Mouse (Mus musculus): ENCODE results near the gene Cfap44. TPM values are rescaled to one million over a fixed set of nuclear protein-coding genes. Genes with fewer than 3 reads are reported as not detected.

Cfap44 gene
- polyA plus RNA-seq, 1 experiment from 2014 or later, result 4.7 TPM

GRCm38 (mm10) chr16:44528955-44529354 is 134.4 kb downstream of the Cfap44 start:
- H3K36me3 ChIP-seq (ENCODE audit: insufficient read depth, low read length), result no peaks in the 10 kb centered on the region
- H3K9me3 ChIP-seq (ENCODE audit: low read length), result no peaks in the 10 kb centered on the region
- TF ChIP-seq CTCF (IDR thresholded peaks at IDR 0.05), result no peak
- no peak for TF ChIP-seq EP300 (IDR thresholded peaks at IDR 0.05)
- H3K4me2 ChIP-seq (replicated peaks; ENCODE audit: low read depth, low read length), result no peak overlapping the region
- H3K4me1 ChIP-seq (ENCODE audit: insufficient read depth, low read depth, low read length), result peaks cover 8% of the 10 kb centered on the region
- no peak overlapping the region for H3K27ac ChIP-seq (ENCODE audit: low read length)
- H3K9ac ChIP-seq (replicated peaks; ENCODE audit: low read depth), result no peak overlapping the region
- ATAC-seq (no peak), DNase-seq (ENCODE audit: low spot score) (no peak)
- WGBS, result 87% methylated on average over 7 of the region's 7 CpGs
- H3K4me3 ChIP-seq (ENCODE audit: low read depth, low read length), result no peak overlapping the region
- no peaks in the 10 kb centered on the region for H3K27me3 ChIP-seq (replicated peaks; ENCODE audit: insufficient read depth, low read length)

- H3K4me2 ChIP-seq (replicated peaks; ENCODE audit: low read depth, low read length), result no peak overlapping the region
- no peak overlapping the region for H3K4me3 ChIP-seq (ENCODE audit: low read depth, low read length)
- no peaks in the 10 kb centered on the region for H3K36me3 ChIP-seq (ENCODE audit: insufficient read depth, low read length)
- TF ChIP-seq CTCF (IDR thresholded peaks at IDR 0.05) (no peak), EP300 (IDR thresholded peaks at IDR 0.05) (no peak)
- no peak overlapping the region for H3K9ac ChIP-seq (replicated peaks; ENCODE audit: low read depth)
- peaks cover 8% of the 10 kb centered on the region for H3K4me1 ChIP-seq (ENCODE audit: insufficient read depth, low read depth, low read length)
- ATAC-seq, result no peak
- no peak for DNase-seq (ENCODE audit: low spot score)
- H3K27me3 ChIP-seq (replicated peaks; ENCODE audit: insufficient read depth, low read length), result no peaks in the 10 kb centered on the region
- H3K27ac ChIP-seq (ENCODE audit: low read length), result no peak overlapping the region
- WGBS, result 48% methylated on average over 8 of the region's 8 CpGs
- no peaks in the 10 kb centered on the region for H3K9me3 ChIP-seq (ENCODE audit: low read length)
Observed at GRCm38 (mm10) chr16:44529691-44530090, 135.1 kb downstream of the Cfap44 start.

GRCm38 (mm10) chr16:44530191-44530590 is 135.6 kb downstream of the Cfap44 start:
- ATAC-seq (no peak), DNase-seq (ENCODE audit: low spot score) (no peak)
- WGBS, result 33% methylated on average over 9 of the region's 9 CpGs
- no peaks in the 10 kb centered on the region for H3K27me3 ChIP-seq (replicated peaks; ENCODE audit: insufficient read depth, low read length)
- no peaks in the 10 kb centered on the region for H3K36me3 ChIP-seq (ENCODE audit: insufficient read depth, low read length)
- no peak for TF ChIP-seq EP300 (IDR thresholded peaks at IDR 0.05)
- no peak for TF ChIP-seq CTCF (IDR thresholded peaks at IDR 0.05)
- H3K9me3 ChIP-seq (ENCODE audit: low read length), result no peaks in the 10 kb centered on the region
- peaks cover 8% of the 10 kb centered on the region for H3K4me1 ChIP-seq (ENCODE audit: insufficient read depth, low read depth, low read length)
- no peak overlapping the region for H3K9ac ChIP-seq (replicated peaks; ENCODE audit: low read depth)
- H3K4me2 ChIP-seq (replicated peaks; ENCODE audit: low read depth, low read length), result no peak overlapping the region; the same call in 1 of the 2 replicates
- H3K27ac ChIP-seq (ENCODE audit: low read length), result no peak overlapping the region
- H3K4me3 ChIP-seq (ENCODE audit: low read depth, low read length), result no peak overlapping the region

- ATAC-seq (peak; percentile 49; the same call in 1 of the 2 replicates), DNase-seq (ENCODE audit: low spot score) (peak; percentile 36)
- peak overlapping the region; percentile 30 for H3K4me2 ChIP-seq (replicated peaks; ENCODE audit: low read depth, low read length)
- WGBS, result 8% methylated on average over 7 of the region's 7 CpGs
- no peak for TF ChIP-seq CTCF (IDR thresholded peaks at IDR 0.05)
- no peak for TF ChIP-seq EP300 (IDR thresholded peaks at IDR 0.05)
- H3K4me3 ChIP-seq (ENCODE audit: low read depth, low read length), result no peak overlapping the region
- H3K27ac ChIP-seq (ENCODE audit: low read length), result no peak overlapping the region
- peaks cover 8% of the 10 kb centered on the region for H3K4me1 ChIP-seq (ENCODE audit: insufficient read depth, low read depth, low read length)
- H3K9me3 ChIP-seq (ENCODE audit: low read length), result no peaks in the 10 kb centered on the region
- H3K36me3 ChIP-seq (ENCODE audit: insufficient read depth, low read length), result no peaks in the 10 kb centered on the region
- no peaks in the 10 kb centered on the region for H3K27me3 ChIP-seq (replicated peaks; ENCODE audit: insufficient read depth, low read length)
- H3K9ac ChIP-seq (replicated peaks; ENCODE audit: low read depth), result no peak overlapping the region
Observed at GRCm38 (mm10) chr16:44530829-44531228, 136.2 kb downstream of the Cfap44 start.

- no peak overlapping the region for H3K27ac ChIP-seq (ENCODE audit: low read length)
- TF ChIP-seq CTCF (IDR thresholded peaks at IDR 0.05) (no peak), EP300 (IDR thresholded peaks at IDR 0.05) (no peak)
- no peak for ATAC-seq
- H3K36me3 ChIP-seq (ENCODE audit: insufficient read depth, low read length), result no peaks in the 10 kb centered on the region
- no peaks in the 10 kb centered on the region for H3K27me3 ChIP-seq (replicated peaks; ENCODE audit: insufficient read depth, low read length)
- H3K4me1 ChIP-seq (ENCODE audit: insufficient read depth, low read depth, low read length), result peaks cover 8% of the 10 kb centered on the region
- H3K4me3 ChIP-seq (ENCODE audit: low read depth, low read length), result no peak overlapping the region
- 58% methylated on average over 12 of the region's 12 CpGs for WGBS
- H3K9ac ChIP-seq (replicated peaks; ENCODE audit: low read depth), result no peak overlapping the region
- no peak for DNase-seq (ENCODE audit: low spot score)
- no peaks in the 10 kb centered on the region for H3K9me3 ChIP-seq (ENCODE audit: low read length)
- H3K4me2 ChIP-seq (replicated peaks; ENCODE audit: low read depth, low read length), result no peak overlapping the region
Observed at GRCm38 (mm10) chr16:44531239-44531797, 136.7 kb downstream of the Cfap44 start.

Other genes starting within 250 kb of the Cfap44 start
- 2.4 and 2.5 TPM in 2 replicates for gene Usf3, start 221.6 kb upstream of the Cfap44 start, polyA plus RNA-seq (2015; fragmentation: Nextera tagmentation; extraction: Ambion mirVana)
- 0.53 and 0.98 TPM in 2 replicates for gene Sidt1, start 61.6 kb upstream of the Cfap44 start, polyA plus RNA-seq (2015; fragmentation: Nextera tagmentation; extraction: Ambion mirVana)
- gene Spice1, start 47.7 kb upstream of the Cfap44 start, polyA plus RNA-seq (2015; fragmentation: Nextera tagmentation; extraction: Ambion mirVana), result 15.4 and 17.5 TPM in 2 replicates
- 13.7 and 14.1 TPM in 2 replicates for gene Boc, start 164.1 kb downstream of the Cfap44 start, polyA plus RNA-seq (2015; fragmentation: Nextera tagmentation; extraction: Ambion mirVana)